Mouse (Mus musculus) limb, embryonic 11.5 days (tissue): Measurements from ENCODE around the gene Shank3. TPM values are rescaled to one million over a fixed set of nuclear protein-coding genes. Genes with fewer than 3 reads are reported as not detected.

Experiments used
- ATAC-seq: fragments of 200-750 bp; cut with Nextera tagmentation; 2 replicates; pipeline ENCODE4 v1.8.0; 2017; ENCODE audit warnings: low read depth; ENCODE audit not compliant: insufficient number of reproducible peaks, low FRiP score, low TSS enrichment
- DNase-seq: peaks from one replicate; pipeline ENCODE4 v3.0.0-alpha.2; 2015; ENCODE audit warnings: low spot score
- H3K27ac ChIP-seq: fragments of 300-500 bp; sonication (generic); replicated peaks from 2 replicates; pipeline ENCODE4 v1.5.1; 2014; ENCODE audit warnings: low read depth, mild to moderate bottlenecking, low read length
- H3K27me3 ChIP-seq: fragments of 300-500 bp; sonication (generic); 2 replicates; pipeline ENCODE4 v1.6.1; 2014; ENCODE audit warnings: mild to moderate bottlenecking, low read length, mixed read lengths; ENCODE audit not compliant: control insufficient read depth, insufficient read depth
- H3K36me3 ChIP-seq: fragments of 300-500 bp; sonication (generic); 2 replicates; pipeline ENCODE4 v1.6.1; 2014; ENCODE audit warnings: mild to moderate bottlenecking, low read length, moderate library complexity, mixed read lengths; ENCODE audit not compliant: control insufficient read depth, insufficient read depth
- H3K4me1 ChIP-seq: fragments of 300-500 bp; sonication (generic); 2 replicates; pipeline ENCODE4 v1.6.1; 2014; ENCODE audit warnings: low read length, mixed read lengths; ENCODE audit not compliant: control insufficient read depth, insufficient read depth
- H3K4me2 ChIP-seq: fragments of 300-500 bp; sonication (generic); 2 replicates; pipeline ENCODE4 v1.6.1; 2014; ENCODE audit warnings: low read depth, mild to moderate bottlenecking, moderate library complexity; ENCODE audit not compliant: severe bottlenecking
- H3K4me3 ChIP-seq: fragments of 300-500 bp; sonication (generic); 2 replicates; pipeline ENCODE4 v1.5.1; 2014; ENCODE audit warnings: low read depth, low read length
- H3K9ac ChIP-seq: fragments of 300-500 bp; sonication (generic); 2 replicates; pipeline ENCODE4 v1.6.1; 2014; ENCODE audit warnings: mild to moderate bottlenecking, low read length
- H3K9me3 ChIP-seq: fragments of 300-500 bp; sonication (generic); 2 replicates; pipeline ENCODE4 v1.6.1; 2016; ENCODE audit warnings: low read length; ENCODE audit not compliant: control insufficient read depth
- WGBS: fragments of 180-500 bp; shearing (Covaris S2); extraction: QIAGEN DNeasy Blood & Tissue Kit; methylation state at CpG from one replicate; pipeline ENCODE4 v1.1.7; 2014; 5-methylcytosine and 5-hydroxymethylcytosine counted together
- polyA plus RNA-seq: library from polyadenylated mRNA; unstranded; fragments of >200 nt; fragmentation: Nextera tagmentation; extraction: Ambion mirVana; gene quantifications from 2 replicates; pipeline ENCODE4 v1.2.1, GENCODE M21; 2014

The Shank3 gene
- polyA plus RNA-seq, 1 experiment from 2014 or later = 1.9 TPM

DNA sequence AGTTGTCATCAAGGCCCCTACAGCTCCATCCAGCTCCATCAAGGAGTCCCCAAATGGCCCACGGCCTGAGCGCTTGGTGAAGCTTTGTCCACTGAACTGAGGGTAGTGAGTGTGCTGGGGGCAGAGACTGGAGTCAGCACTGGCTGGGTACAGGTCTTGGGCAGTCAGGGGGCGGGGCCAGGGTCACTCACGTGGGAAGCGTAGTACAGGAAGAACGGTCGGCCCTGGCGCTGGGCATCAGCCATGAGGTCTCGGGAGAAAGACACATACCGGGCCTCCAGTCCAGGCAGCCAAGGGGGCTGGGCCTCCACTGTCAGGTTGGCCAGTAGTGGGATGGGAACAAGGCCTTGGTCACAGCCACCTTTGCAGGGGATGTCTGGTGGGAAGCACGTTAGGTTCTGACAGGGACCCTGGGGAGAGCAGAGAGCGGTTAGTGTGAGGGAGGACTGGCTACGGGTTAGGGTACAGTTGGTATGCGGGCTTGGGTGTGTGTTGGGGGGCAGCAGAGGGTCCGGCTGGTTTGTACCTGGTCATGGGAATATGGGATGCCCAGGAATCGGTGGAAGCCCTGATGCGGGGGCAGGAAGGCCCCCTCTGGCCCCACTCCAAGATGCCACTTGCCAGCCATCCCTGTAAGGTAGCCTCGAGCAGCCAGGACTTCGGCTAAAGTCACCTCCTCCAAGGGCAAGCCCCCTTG is 24.7 kb upstream of the Shank3 start:
- no peak overlapping the region for H3K4me2 ChIP-seq

GRCm38 (mm10) chr15:89475293-89475600 is 24.2 kb upstream of the Shank3 start:
- no peak overlapping the region for H3K9ac ChIP-seq
- no peak for DNase-seq
- peak overlapping the region; percentile 56 for H3K4me3 ChIP-seq
- no peaks in the 10 kb centered on the region for H3K36me3 ChIP-seq
- peak overlapping the region; percentile 77 for H3K4me2 ChIP-seq
- H3K27me3 ChIP-seq = no peaks in the 10 kb centered on the region
- peaks cover 4% of the 10 kb centered on the region; the same call in 1 of the 2 replicates for H3K4me1 ChIP-seq
- 92% methylated on average over 7 of the region's 7 CpGs for WGBS
- H3K27ac ChIP-seq = no peak overlapping the region
- no peaks in the 10 kb centered on the region for H3K9me3 ChIP-seq
- no peak for ATAC-seq

More for the DNA sequence above, 24.7 kb upstream of the Shank3 start:
- WGBS = 95% methylated on average over 19 of the region's 19 CpGs
- no peak overlapping the region for H3K9ac ChIP-seq
- no peak for DNase-seq
- no peaks in the 10 kb centered on the region for H3K9me3 ChIP-seq
- peaks cover 4% of the 10 kb centered on the region; the same call in 1 of the 2 replicates for H3K4me1 ChIP-seq
- no peak overlapping the region for H3K4me3 ChIP-seq
- H3K36me3 ChIP-seq = no peaks in the 10 kb centered on the region
- no peak for ATAC-seq
- H3K27me3 ChIP-seq = no peaks in the 10 kb centered on the region
- no peak overlapping the region for H3K27ac ChIP-seq

GRCm38 (mm10) chr15:89475611-89476474 is 23.6 kb upstream of the Shank3 start:
- Histone ChIP-seq H3K27ac (no peak overlapping the region), H3K9me3 (no peaks in the 10 kb centered on the region), H3K36me3 (no peaks in the 10 kb centered on the region), H3K9ac (peak overlapping the region; percentile 52), H3K27me3 (no peaks in the 10 kb centered on the region), H3K4me1 (peaks cover 4% of the 10 kb centered on the region; the same call in 1 of the 2 replicates), H3K4me3 (peak overlapping the region; percentile 56), H3K4me2 (peak overlapping the region; percentile 77)
- DNase-seq (peak; percentile 90), ATAC-seq (peak; percentile 96)
- 9% methylated on average over 44 of the region's 44 CpGs for whole genome bisulfite sequencing

DNA sequence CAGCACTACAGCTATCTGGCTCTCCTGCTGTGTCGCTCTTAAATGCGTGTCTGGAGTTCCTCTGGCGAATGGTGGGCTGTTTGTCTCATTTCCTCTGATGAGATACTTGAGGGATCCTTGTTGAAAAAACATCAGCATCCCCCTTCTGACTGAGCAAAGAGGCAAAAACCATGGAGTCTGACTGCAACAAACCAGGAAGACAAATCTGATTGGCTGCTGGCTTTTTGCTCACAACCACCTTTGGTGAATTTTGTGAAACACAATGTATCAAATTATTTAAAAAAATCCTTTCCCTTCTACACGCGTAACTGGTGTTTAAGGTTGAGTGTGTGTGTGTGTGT is 23.0 kb upstream of the Shank3 start:
- no peak overlapping the region for H3K27ac ChIP-seq
- 6% methylated on average over 5 of the region's 5 CpGs for WGBS
- H3K4me3 ChIP-seq = peak overlapping the region; percentile 56
- no peaks in the 10 kb centered on the region for H3K9me3 ChIP-seq
- DNase-seq (no peak), ATAC-seq (no peak; the same call in 1 of the 2 replicates)
- no peaks in the 10 kb centered on the region for H3K36me3 ChIP-seq
- peaks cover 4% of the 10 kb centered on the region; the same call in 1 of the 2 replicates for H3K4me1 ChIP-seq
- H3K4me2 ChIP-seq = peak overlapping the region; percentile 77
- peak overlapping the region; percentile 52 for H3K9ac ChIP-seq
- H3K27me3 ChIP-seq = no peaks in the 10 kb centered on the region

- peaks cover 4% of the 10 kb centered on the region; the same call in 1 of the 2 replicates for H3K4me1 ChIP-seq
- no peaks in the 10 kb centered on the region for H3K9me3 ChIP-seq
- DNase-seq (no peak), ATAC-seq (no peak)
- peak within 1 kb of the TSS; percentile 52 for H3K9ac ChIP-seq
- peak within 1 kb of the TSS; percentile 56 for H3K4me3 ChIP-seq
- H3K4me2 ChIP-seq = peak within 1 kb of the TSS; percentile 77
- no peaks in the 10 kb centered on the region for H3K27me3 ChIP-seq
- H3K27ac ChIP-seq = no peak within 1 kb of the TSS
- no peaks in the 10 kb centered on the region for H3K36me3 ChIP-seq
- WGBS = 29% methylated on average over 9 of the region's 9 CpGs
Measured at GRCm38 (mm10) chr15:89477091-89477491, 22.3 kb upstream of the Shank3 start, which contains the start of gene Arsa. Gene Arsa (minus strand): TSS chr15:89477425.

DNA sequence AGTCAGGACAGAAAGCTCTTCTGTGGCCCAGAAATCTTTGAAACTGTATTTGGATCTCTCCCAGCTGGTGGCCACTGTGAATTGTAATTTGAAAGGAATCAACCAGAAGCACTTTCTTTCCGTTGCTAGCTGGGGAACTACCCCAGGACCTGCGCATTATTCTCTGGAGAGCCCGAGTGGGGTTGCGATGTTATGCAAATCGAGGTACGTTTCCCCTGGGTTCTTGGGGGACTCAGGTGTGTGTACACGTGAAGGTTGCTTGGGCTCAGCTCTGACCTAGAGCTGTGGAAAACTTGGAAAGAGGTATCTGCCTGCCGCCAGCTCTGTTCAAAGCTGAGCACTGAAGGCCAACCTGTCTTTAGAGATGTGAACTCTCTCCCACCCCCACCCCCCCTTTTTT is 21.6 kb upstream of the Shank3 start:
- 52% methylated on average over 8 of the region's 8 CpGs for whole genome bisulfite sequencing
- peaks cover 4% of the 10 kb centered on the region; the same call in 1 of the 2 replicates for H3K4me1 ChIP-seq
- H3K4me2 ChIP-seq = no peak overlapping the region
- DNase-seq (no peak), ATAC-seq (no peak)
- no peak overlapping the region for H3K4me3 ChIP-seq
- no peaks in the 10 kb centered on the region for H3K36me3 ChIP-seq
- no peaks in the 10 kb centered on the region for H3K27me3 ChIP-seq
- H3K9me3 ChIP-seq = no peaks in the 10 kb centered on the region
- H3K9ac ChIP-seq = no peak overlapping the region
- no peak overlapping the region for H3K27ac ChIP-seq

DNA sequence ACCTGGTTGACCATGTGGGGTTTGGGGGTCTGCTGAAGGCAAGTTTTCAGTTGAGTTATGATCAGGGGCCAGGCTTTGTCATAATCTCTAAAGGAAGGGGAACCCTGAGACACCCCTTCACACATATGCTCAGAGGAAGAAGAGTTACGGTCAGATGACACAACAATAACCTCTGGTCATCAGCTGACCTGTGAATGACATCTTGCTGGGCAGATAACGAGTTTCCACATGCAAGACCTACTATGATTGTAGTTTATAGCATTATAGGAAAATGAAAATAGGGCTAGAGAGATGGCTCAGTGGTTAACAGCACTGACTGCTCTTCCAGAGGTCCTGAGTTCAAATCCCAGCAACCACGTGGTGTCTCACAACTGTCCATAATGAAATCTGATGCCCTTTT is 20.8 kb upstream of the Shank3 start:
- H3K36me3 ChIP-seq = no peaks in the 10 kb centered on the region
- H3K9ac ChIP-seq = no peak overlapping the region

GRCm38 (mm10) chr15:89480584-89480983 is 18.8 kb upstream of the Shank3 start:
- no peak overlapping the region for H3K9ac ChIP-seq
- WGBS = 80% methylated on average over 8 of the region's 8 CpGs
- no peaks in the 10 kb centered on the region for H3K27me3 ChIP-seq
- ATAC-seq (no peak), DNase-seq (no peak)
- no peak overlapping the region for H3K4me3 ChIP-seq
- H3K4me1 ChIP-seq = peaks cover 2% of the 10 kb centered on the region; the same call in 1 of the 2 replicates
- H3K9me3 ChIP-seq = no peaks in the 10 kb centered on the region
- no peak overlapping the region for H3K4me2 ChIP-seq
- no peaks in the 10 kb centered on the region for H3K36me3 ChIP-seq
- H3K27ac ChIP-seq = no peak overlapping the region

More for the DNA sequence above, 20.8 kb upstream of the Shank3 start:
- H3K27ac ChIP-seq = no peak overlapping the region
- no peaks in the 10 kb centered on the region for H3K27me3 ChIP-seq
- DNase-seq (no peak), ATAC-seq (no peak)
- no peak overlapping the region for H3K4me2 ChIP-seq
- no peak overlapping the region for H3K4me3 ChIP-seq
- 89% methylated on average over 3 of the region's 3 CpGs for WGBS
- H3K4me1 ChIP-seq = peaks cover 4% of the 10 kb centered on the region; the same call in 1 of the 2 replicates
- no peaks in the 10 kb centered on the region for H3K9me3 ChIP-seq
